Mouse (Mus musculus) kidney, postnatal 0 days (tissue): Measurements from ENCODE around the gene Smc3. TPM values are rescaled to one million over a fixed set of nuclear protein-coding genes. Genes with fewer than 3 reads are reported as not detected.
A peak's percentile ranks its signal among the peaks of the same experiment; 100 is the strongest.

Source experiments
- ATAC-seq: fragments of 200-750 bp; cut with Nextera tagmentation; replicated peaks from 2 replicates; pipeline ENCODE4 v1.8.0; 2017; ENCODE audit warnings: low read depth, moderate number of reproducible peaks, moderate TSS enrichment, moderate library complexity; ENCODE audit not compliant: low FRiP score
- DNase-seq: peaks from one replicate; pipeline ENCODE4 v3.0.0-alpha.2; 2016; ENCODE audit warnings: low spot score
- H3K27ac ChIP-seq: fragments of 300-500 bp; sonication (generic); 2 replicates; pipeline ENCODE4 v1.5.1; 2014; ENCODE audit warnings: mild to moderate bottlenecking
- H3K27me3 ChIP-seq: fragments of 300-500 bp; sonication (generic); 2 replicates; pipeline ENCODE4 v1.6.1; 2014; ENCODE audit warnings: low read length, mixed read lengths; ENCODE audit not compliant: insufficient read depth
- H3K36me3 ChIP-seq: fragments of 300-500 bp; sonication (generic); 2 replicates; pipeline ENCODE4 v1.6.1; 2014; ENCODE audit warnings: low read length, mixed read lengths; ENCODE audit not compliant: insufficient read depth
- H3K4me1 ChIP-seq: fragments of 300-500 bp; sonication (generic); replicated peaks from 2 replicates; pipeline ENCODE4 v1.6.1; 2014; ENCODE audit warnings: antibody characterized with exemption, low read length, mixed read lengths; ENCODE audit not compliant: insufficient read depth
- H3K4me2 ChIP-seq: fragments of 300-500 bp; sonication (generic); 2 replicates; pipeline ENCODE4 v1.6.1; 2014; ENCODE audit warnings: mild to moderate bottlenecking, low read length, moderate library complexity, mixed read lengths
- H3K4me3 ChIP-seq: fragments of 300-500 bp; sonication (generic); replicated peaks from 2 replicates; pipeline ENCODE4 v1.5.1; 2014; ENCODE audit warnings: low read depth, low read length
- H3K9ac ChIP-seq: fragments of 300-500 bp; sonication (generic); 2 replicates; pipeline ENCODE4 v1.6.1; 2014; ENCODE audit warnings: low read depth, low read length
- H3K9me3 ChIP-seq: fragments of 300-500 bp; sonication (generic); replicated peaks from 2 replicates; pipeline ENCODE4 v1.6.1; 2016; ENCODE audit warnings: low read length, inconsistent platforms, mixed read lengths
- CTCF ChIP-seq: IDR thresholded peaks from 2 replicates; pipeline ENCODE4 v1.5.1; 2016; ENCODE audit warnings: antibody characterized with exemption, low read depth, mild to moderate bottlenecking, moderate library complexity
- WGBS: fragments of 180-500 bp; shearing (Covaris S2); extraction: QIAGEN DNeasy Blood & Tissue Kit; methylation state at CpG from one replicate; pipeline ENCODE4 v1.1.7; 2014; 5-methylcytosine and 5-hydroxymethylcytosine counted together
- polyA plus RNA-seq: library from polyadenylated mRNA; unstranded; fragments of >200 nt; fragmentation: Nextera tagmentation; extraction: Ambion mirVana; gene quantifications from 2 replicates; pipeline ENCODE4 v1.2.1, GENCODE M21; 2015

Smc3 gene
- polyA plus RNA-seq, 1 experiment from 2014 or later, result 49.8 TPM

DNA sequence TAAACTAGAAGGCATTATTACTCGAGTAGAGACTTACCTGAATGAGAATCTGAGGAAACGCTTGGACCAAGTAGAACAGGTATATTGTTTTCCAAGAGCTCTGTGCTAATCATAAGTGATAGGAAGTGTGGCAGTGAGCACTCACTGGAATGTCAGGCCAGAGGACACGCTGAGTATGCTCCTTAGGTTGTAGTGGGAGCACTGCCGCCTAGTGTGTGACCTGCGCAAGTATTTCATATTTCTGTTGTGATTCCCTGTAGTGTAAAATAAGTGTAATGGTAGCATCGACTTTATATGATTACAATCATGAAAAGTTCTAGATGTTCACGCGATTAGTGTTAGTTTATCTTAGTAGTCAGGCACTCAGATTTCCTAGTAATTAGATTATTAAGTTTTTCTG lies 38.5 kb downstream of the Smc3 start:
- H3K4me1 ChIP-seq, result no peaks in the 10 kb centered on the region
- H3K9me3 ChIP-seq, result no peaks in the 10 kb centered on the region
- TF ChIP-seq CTCF, result peak; percentile 32; the same call in 1 of the 2 replicates
- no peak overlapping the region for H3K4me2 ChIP-seq
- peaks cover 47% of the 10 kb centered on the region for H3K36me3 ChIP-seq
- ATAC-seq, result no peak
- H3K27me3 ChIP-seq, result no peaks in the 10 kb centered on the region
- H3K4me3 ChIP-seq, result no peak overlapping the region
- WGBS, result 92% methylated on average over 8 of the region's 8 CpGs
- no peak overlapping the region for H3K9ac ChIP-seq
- H3K27ac ChIP-seq, result no peak overlapping the region
- no peak for DNase-seq

DNA sequence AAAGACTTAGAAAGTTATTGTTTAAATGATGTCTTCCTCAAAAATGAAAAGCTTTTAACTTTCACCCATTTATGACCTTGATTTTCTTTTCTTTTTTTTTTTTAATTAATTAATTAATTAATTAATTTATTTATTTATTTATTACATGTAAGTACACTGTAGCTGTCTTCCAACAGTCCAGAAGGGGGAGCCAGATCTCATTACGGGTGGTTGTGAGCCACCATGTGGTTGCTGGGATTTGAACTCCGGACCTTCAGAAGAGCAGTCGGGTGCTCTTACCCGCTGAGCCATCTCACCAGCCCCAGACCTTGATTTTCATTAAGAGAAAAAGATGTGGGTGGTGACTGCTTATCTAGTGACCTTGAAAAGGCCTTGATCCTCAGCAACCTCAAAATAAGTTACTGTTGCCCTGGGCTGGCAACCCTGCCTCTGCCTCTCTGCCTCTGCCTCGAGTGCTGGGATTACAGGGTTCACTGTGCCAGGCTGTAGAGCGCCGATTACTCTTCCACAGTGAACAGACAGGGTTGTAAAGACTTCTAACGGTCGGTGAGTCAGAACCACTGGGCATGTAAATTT lies 43.9 kb downstream of the Smc3 start:
- no peaks in the 10 kb centered on the region for H3K9me3 ChIP-seq
- peaks cover 3% of the 10 kb centered on the region; the same call in 1 of the 2 replicates for H3K4me1 ChIP-seq
- H3K36me3 ChIP-seq, result peaks cover 47% of the 10 kb centered on the region; the same call in 1 of the 2 replicates
- H3K4me3 ChIP-seq, result no peak overlapping the region
- no peak; the same call in 1 of the 2 replicates for ATAC-seq
- no peak overlapping the region for H3K27ac ChIP-seq
- TF ChIP-seq CTCF, result peak; percentile 35
- 86% methylated on average over 9 of the region's 9 CpGs for WGBS
- no peak for DNase-seq
- no peaks in the 10 kb centered on the region for H3K27me3 ChIP-seq
- H3K9ac ChIP-seq, result no peak overlapping the region
- no peak overlapping the region for H3K4me2 ChIP-seq

DNA sequence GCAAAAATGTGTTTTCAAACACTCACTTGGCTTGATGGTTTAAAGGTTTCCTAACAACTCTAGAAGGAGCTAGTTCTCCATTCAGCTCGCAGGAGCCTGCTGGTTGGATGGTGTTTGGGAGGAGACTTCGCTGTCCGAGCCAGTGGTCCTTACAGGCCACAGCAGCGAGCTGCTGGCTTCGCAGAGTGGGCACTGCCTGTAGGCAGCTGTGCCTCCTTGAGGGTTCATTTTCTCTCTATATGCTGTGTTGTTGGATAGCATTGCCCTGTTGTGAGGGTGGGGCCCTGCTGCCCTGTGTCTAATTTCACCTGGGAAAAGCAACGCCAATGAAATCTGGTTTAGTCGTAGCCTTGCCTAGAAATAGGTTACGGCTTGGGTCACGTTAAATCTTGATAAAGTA lies 47.1 kb downstream of the Smc3 start:
- ATAC-seq, result no peak
- Histone ChIP-seq H3K36me3 (peaks cover 29% of the 10 kb centered on the region; the same call in 1 of the 2 replicates), H3K4me3 (no peak overlapping the region), H3K4me2 (no peak overlapping the region), H3K27me3 (no peaks in the 10 kb centered on the region), H3K4me1 (peaks cover 11% of the 10 kb centered on the region; the same call in 1 of the 2 replicates), H3K9ac (no peak overlapping the region), H3K27ac (no peak overlapping the region), H3K9me3 (no peaks in the 10 kb centered on the region)
- no peak for TF ChIP-seq CTCF
- no peak for DNase-seq
- 78% methylated on average over 9 of the region's 9 CpGs for WGBS

DNA sequence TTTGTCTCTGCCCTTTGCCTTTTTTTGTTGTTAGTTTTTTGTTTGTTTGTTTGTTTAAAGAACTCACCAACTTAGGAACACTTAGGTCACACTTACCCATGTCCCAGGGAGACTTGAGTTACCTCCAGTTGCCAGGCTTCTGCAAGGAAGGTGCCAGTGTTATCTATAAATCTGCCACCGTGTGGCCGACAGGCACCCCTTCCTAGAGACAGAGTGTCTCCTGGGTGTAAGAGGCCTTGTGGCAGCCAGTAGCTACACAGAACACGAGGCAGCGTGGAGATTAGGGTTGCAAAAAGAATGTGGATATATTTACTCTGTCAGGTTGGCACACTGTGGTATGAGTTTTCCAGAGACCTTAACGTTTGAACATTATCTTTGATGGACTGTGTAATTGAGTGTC lies 47.9 kb downstream of the Smc3 start:
- Histone ChIP-seq H3K9me3 (no peaks in the 10 kb centered on the region), H3K9ac (no peak overlapping the region), H3K4me3 (no peak overlapping the region), H3K27ac (no peak overlapping the region), H3K27me3 (no peaks in the 10 kb centered on the region), H3K4me1 (peaks cover 17% of the 10 kb centered on the region; the same call in 1 of the 2 replicates), H3K4me2 (no peak overlapping the region), H3K36me3 (peaks cover 27% of the 10 kb centered on the region; the same call in 1 of the 2 replicates)
- TF ChIP-seq CTCF, result no peak
- 21% methylated on average over 5 of the region's 5 CpGs for WGBS
- no peak for ATAC-seq
- no peak for DNase-seq

DNA sequence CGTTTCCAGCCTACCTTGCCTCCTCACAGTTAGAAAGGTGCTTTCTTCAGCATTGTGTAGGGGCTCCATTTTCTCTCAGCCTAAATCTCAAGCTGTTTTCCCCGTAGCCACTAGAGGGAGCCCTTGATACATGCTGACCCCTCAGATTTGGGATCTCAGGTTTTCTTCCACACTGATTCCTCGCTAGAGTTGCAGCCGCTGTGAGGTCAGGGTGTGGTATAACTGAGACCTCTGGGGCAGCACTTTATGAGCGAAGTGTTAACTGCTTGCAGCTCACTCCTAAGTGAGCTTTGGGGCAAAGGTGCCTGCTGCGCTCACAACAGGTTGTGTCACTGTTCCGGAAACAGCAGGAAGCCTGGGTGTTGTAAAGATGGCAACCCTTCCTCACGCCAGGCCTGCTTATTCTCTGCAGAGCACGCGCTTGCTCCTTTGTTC lies 48.6 kb downstream of the Smc3 start:
- ATAC-seq (0 out of 2 replicates have a peak, but pooled peaks have one; percentile 51), DNase-seq (peak; percentile 92)
- H3K4me2 ChIP-seq, result peak overlapping the region; percentile 39; the same call in 1 of the 2 replicates
- H3K36me3 ChIP-seq, result peaks cover 20% of the 10 kb centered on the region; the same call in 1 of the 2 replicates
- H3K9me3 ChIP-seq, result no peaks in the 10 kb centered on the region
- H3K9ac ChIP-seq, result no peak overlapping the region
- no peaks in the 10 kb centered on the region for H3K27me3 ChIP-seq
- no peak overlapping the region for H3K27ac ChIP-seq
- peaks cover 18% of the 10 kb centered on the region for H3K4me1 ChIP-seq
- peak; percentile 97 for TF ChIP-seq CTCF
- H3K4me3 ChIP-seq, result no peak overlapping the region
- WGBS, result 17% methylated on average over 10 of the region's 10 CpGs

DNA sequence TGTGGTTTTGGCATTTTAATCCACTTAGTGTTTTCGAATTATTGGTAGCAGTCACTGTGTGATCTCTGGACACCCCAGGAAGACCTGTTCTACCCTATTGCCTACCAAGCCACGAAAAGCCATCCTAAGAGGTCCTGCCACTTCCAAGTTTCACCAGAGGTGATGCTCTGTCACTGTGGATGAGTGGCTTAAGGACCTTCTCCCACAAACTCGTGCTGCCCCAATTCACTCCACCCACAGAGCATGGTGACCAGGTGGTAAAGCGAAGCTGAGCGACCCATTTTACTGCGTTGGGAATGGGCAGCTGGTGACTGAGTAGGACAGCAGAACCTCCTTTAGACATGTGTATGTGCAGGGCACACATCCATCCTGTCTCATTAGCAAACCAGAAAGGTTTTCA lies 49.2 kb downstream of the Smc3 start:
- Histone ChIP-seq H3K4me2 (no peak overlapping the region), H3K27me3 (no peaks in the 10 kb centered on the region), H3K4me1 (peaks cover 18% of the 10 kb centered on the region), H3K36me3 (peaks cover 19% of the 10 kb centered on the region; the same call in 1 of the 2 replicates), H3K4me3 (no peak overlapping the region), H3K9me3 (no peaks in the 10 kb centered on the region), H3K9ac (no peak overlapping the region), H3K27ac (no peak overlapping the region)
- DNase-seq (peak; percentile 57), ATAC-seq (peak; percentile 1; the same call in 1 of the 2 replicates)
- TF ChIP-seq CTCF, result peak; percentile 53
- WGBS, result 59% methylated on average over 6 of the region's 6 CpGs
